Mouse (Mus musculus): ENCODE measurements at regions not wholly inside any gene's neighbourhood (a gene's known extent, or its start where the extent isn't known, plus 50 kb on each side); places are given as distances from the start of the nearest gene placed in this dataset.

GRCm38 (mm10) chr14:61861357-61861958 lies 254.2 kb downstream of the Kcnrg start:
- TF ChIP-seq CTCF (conservative IDR thresholded peaks at IDR 0.05; ENCODE audit: low read length) (no peak), NANOG (IDR thresholded peaks at IDR 0.05; ENCODE audit: borderline replicate concordance, low read length) (no peak), POU5F1 (IDR thresholded peaks at IDR 0.05; ENCODE audit: borderline replicate concordance, low read length) (no peak)
